Mouse (Mus musculus) adrenal gland, postnatal 36 days (tissue): ENCODE measurements around the gene Rsph10b. TPM values are rescaled to one million over a fixed set of nuclear protein-coding genes. Genes with fewer than 3 reads are reported as not detected.

Experiments used
- DNase-seq, 2 experiments: peaks; one replicate each; pipeline ENCODE4 v3.0.0; 2021; ENCODE audit warnings: mixed read lengths in 1 of 2
- long read RNA-seq, 2 experiments: library from polyadenylated mRNA; stranded (forward); transcript quantifications; one replicate each; pipeline ENCODE4 v2.0.0; 2021; ENCODE audit warnings: borderline sequencing depth in 2 of 2
- total RNA-seq, 2 experiments: library from RNA; stranded (reverse); gene quantifications; 2 replicates each; pipeline ENCODE4 v1.2.3; 2021

The Rsph10b gene
- 1 to 10 TPM; 1.8 to 8.8 TPM for total RNA-seq
- long read RNA-seq, experiment 1, partial matches to known transcripts = 2 of 5 reads
- long read RNA-seq, experiment 1, other reads (novel, unspliced or antisense) = 3 of 5 reads
- long read RNA-seq, experiment 2 = 0 reads

GRCm38 (mm10) chr5:143932831-143933230 lies at the start of gene Rsph10b:
Rsph10b (plus strand) TSS chr5:143933035.
- peak; percentile 43 to 59 for DNase-seq

GRCm38 (mm10) chr5:143885274-143885673 lies 47.6 kb upstream of the Rsph10b start:
- no peak for DNase-seq

DNA sequence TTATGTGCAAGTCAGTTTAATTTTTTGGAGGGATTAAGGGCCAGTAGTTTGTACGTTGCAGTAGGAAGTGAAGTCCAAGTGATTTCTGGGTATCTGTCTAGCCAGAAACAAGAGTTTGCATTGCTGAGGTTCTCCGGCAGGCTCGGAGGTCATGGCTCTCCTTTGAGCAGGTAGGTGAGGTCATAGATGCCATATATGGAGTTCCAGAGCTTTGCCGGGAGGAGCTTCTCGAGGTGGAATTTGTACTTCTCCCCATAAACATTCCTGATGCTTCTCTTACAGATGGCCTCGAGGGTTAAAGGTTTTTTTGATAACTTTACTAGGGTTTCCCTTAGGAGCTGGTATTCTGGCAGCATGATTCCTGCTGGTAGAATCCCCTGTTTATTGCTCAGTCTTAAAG lies 42.1 kb upstream of the Rsph10b start:
- no peak for DNase-seq

- no peak for DNase-seq
Observed at GRCm38 (mm10) chr5:143892255-143892886, 40.5 kb upstream of the Rsph10b start.

DNA sequence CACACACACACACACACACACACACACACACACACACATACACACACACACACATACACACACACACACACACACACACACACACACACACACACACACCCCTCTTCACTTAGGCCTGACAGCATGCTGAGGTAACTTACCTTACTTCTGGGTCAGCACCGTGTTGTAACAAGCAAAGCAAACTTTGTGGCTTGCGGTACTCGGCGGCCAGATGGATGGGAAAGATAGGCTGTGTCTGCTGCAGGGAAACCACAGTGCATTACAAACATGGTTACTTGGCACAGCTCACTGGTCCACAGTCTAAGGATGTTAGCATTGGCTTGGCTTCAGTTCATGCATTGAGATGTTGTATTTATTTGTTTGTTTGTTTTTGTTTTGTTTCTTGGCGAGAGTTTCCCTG lies 39.4 kb upstream of the Rsph10b start:
- no peak for DNase-seq

DNA sequence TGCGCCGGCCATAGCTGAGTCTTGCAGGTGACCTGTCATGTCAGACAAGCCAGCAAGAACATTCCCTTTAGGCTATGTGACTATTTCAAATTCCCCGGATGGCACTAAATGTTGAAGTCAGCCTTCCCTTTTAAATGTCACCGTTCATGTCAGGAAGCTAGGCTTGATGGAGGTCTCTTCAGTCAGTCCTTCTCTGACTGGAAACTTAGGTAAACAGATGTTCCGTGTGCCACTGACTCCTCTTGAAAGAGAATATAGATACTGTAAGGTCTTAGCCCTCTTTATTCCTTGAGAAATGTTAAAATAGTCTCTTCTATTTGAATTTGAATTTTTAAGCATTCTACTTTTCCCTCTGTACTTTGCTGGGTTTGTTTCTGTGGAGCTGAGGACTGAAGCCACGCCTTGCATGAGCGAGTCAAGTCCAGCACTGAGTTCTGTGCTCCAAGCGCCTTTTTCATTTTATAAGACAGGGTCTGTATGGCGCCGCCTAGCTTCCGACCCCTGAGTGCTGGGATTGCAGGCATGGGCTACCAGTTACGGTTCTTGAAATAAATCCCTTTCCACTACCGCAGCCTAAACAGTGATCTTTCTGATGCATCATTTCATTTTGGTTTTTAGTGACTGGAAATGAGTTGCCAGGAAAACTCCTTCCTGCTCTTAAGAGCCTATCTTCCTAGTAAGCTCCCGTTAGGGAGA lies 35.1 kb upstream of the Rsph10b start, which contains the start of gene Ankrd61:
TSS of gene Ankrd61 (minus strand) at position 51 of the 696 bp plus-strand sequence.
- DNase-seq = no peak

GRCm38 (mm10) chr5:143902111-143902510 lies 30.7 kb upstream of the Rsph10b start:
- no peak for DNase-seq

DNA sequence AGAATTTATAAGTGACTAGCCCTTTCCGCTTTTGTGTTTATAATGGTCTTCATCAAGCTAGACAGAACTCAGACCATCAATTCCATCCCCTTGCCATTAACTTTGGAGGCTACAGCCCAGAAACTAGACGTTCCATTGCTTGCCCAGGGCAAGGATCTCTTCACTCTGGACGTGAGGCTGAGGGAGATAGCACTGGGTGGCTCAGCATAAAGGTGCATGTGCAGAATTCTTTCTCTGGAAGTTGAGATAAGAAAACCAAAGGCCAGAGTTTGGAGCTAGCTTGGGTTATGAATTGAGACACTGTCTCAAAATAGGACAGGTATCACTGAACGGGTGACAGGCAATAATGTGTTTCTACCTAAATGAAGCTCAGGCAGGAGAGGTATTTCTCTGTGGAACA lies 29.0 kb upstream of the Rsph10b start:
- DNase-seq = no peak

DNA sequence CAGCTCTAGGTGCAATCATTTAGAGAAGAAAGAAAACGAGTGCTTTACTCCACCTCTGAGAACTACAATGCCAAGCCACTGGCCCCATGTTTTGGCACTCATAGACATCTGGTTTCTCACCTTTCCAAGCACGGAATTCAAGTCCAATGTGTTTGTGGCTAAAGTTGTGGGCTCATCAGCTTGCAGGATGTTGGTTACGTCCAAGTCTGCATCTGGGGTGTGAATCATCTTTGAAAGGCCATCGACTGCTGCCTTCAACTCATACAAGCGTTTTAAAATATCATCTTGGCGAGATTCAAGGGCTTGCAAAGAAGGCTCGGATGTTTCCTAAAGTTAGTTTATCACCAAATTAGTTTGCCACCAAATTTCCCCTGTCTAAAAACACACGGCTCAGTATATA lies 26.4 kb upstream of the Rsph10b start:
- no peak for DNase-seq

DNA sequence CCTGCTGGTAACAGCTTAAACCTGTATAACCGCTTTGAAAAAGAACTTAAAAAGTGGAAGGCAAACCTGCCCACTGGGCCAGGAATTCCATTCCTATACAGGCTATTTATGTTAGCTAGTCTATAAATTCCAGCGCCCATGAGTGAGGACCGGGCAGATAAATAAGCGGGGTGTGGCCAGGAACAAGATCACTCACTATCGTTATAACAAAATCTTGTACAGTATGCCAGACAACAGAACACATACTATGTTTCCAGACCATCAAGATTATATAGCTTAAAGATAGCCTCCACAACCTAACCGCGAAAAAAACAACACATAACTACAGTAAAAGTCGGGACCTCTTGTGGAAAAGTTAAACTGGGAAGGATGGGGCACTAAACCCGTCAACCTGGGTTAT lies 23.9 kb upstream of the Rsph10b start:
- DNase-seq = no peak

DNA sequence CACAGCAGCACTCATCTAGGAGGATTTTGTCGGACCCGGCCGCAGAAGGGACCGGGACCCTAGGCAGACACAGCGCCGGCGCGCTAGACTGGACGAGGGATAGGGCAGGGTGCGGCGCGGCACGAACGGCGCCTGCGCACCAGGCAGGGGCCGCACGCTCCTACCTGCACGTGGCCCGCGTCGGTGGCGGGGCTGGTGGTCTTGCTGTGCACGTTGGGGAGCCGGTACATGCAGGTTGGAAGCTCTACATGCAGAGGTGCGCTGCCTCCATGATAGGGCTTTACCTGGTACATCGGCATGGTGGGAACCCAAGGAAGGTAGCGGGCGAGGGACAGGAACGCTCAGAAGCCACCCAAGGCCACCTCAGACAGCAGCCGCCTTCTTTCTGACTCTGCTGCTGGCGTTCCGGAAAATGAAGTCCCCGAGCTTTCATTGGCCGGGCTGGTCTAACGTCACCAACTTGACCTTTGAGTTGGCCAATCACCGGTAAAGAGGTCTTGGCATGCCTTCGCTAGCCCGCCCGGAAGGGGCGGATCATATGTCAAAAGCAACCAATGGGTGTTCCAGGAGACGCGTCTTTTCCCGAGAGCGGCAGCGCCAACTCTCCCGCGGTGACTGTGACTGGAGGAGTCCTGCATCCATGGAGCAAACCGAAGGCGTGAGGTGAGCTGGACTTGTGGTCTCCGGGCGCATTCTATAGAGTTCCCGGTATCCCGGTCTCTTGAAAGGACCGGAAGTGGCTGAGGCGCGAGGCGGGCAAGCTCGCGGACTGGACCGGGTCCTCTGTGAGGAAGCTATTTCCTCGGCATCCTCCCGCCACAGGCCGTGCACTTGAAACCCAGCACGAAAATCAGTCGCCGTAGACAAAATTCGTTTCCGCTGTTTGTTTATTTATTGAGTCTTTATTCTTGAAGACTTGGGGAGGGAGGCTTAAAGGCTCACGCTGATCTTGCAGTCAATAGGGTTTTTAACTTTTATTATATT lies 23.1 kb upstream of the Rsph10b start, which contains the start of the genes Aimp2 and Pms2:
TSS of gene Aimp2 (minus strand) at position 431 of the 984 bp plus-strand sequence.
TSS of gene Pms2 (plus strand) at position 548 of the 984 bp plus-strand sequence.
- DNase-seq = peak; percentile 96

DNA sequence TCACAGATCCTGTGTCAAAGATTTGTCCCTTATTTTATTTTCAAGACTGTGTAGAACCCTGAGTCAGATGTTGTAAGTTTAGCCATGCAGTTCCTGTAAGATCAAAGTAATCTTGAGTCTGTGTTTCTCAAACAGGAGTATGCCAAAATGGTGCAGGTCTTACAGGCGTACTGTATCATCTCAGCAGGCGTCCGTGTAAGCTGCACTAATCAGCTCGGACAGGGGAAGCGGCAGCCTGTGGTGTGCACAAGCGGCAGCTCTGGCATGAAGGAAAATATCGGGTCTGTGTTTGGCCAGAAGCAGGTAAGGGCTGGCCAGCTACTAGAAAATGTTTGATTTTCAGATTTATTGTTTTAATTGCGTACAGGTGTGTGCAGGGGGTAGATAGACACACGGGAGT lies 16.6 kb upstream of the Rsph10b start:
- DNase-seq = no peak

DNA sequence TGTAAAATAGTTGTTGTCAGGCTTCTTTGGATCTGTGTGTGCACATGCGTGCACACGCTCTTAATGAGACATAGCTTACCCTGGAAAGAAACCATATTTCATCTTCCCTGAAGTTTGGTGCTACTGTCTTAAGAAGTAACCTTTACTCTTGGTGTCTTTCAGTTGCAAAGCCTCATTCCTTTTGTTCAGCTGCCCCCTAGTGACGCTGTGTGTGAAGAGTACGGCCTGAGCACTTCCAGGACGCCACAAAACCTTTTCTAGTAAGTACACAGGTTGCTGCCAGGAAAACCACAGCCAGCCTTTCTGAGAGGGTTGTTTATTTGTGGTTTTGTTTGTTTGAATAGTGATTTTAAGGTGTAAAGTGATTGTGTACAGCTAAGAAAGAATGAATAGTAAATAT lies 15.4 kb upstream of the Rsph10b start:
- DNase-seq = peak; percentile 67 to 81

GRCm38 (mm10) chr5:143918120-143918519 lies 14.7 kb upstream of the Rsph10b start:
- no peak for DNase-seq

DNA sequence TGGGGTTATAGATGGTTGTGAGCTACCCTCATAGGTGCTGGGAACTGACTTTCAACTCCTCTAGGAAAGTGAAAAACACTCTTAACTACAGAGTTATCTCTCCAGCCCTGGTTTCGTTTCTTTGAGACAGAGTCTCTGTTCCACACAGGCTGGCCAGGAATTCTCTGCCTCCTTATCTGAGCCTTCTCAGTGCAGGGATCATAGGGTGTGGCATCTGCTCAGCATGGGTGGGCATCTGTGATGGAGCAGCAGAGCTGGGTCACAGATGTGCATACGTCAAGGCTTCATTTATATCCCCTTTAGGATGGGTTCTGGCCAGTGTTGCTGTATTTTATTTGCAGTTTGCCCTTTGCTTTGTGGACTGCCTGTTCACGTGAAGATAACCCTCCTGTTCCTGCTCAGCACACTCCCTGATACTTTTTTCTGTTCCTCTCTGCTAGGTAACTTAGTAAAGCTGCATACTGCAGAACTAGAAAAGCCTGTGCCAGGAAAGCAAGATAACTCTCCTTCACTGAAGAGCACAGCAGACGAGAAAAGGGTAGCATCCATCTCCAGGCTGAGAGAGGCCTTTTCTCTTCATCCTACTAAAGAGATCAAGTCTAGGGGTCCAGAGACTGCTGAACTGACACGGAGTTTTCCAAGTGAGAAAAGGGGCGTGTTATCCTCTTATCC lies 7.9 kb upstream of the Rsph10b start:
- DNase-seq = no peak

DNA sequence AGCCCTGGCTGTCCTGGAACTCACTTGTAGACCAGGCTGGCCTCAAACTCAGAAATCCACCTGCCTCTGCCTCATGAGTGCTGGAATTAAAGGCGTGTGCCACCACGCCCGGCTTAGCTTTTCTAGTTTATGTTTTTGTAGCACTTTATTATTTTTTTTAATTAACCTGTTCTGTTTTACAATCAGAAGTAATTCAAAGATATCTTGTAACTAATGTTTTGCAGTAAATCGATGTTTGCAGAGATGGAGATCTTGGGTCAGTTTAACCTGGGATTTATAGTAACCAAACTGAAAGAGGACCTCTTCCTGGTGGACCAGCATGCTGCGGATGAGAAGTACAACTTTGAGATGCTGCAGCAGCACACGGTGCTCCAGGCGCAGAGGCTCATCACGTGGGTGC lies 5.0 kb upstream of the Rsph10b start, which contains the start of gene Gm42421:
TSS of gene Gm42421 (plus strand) at position 301 of the 400 bp plus-strand sequence.
- no peak for DNase-seq

DNA sequence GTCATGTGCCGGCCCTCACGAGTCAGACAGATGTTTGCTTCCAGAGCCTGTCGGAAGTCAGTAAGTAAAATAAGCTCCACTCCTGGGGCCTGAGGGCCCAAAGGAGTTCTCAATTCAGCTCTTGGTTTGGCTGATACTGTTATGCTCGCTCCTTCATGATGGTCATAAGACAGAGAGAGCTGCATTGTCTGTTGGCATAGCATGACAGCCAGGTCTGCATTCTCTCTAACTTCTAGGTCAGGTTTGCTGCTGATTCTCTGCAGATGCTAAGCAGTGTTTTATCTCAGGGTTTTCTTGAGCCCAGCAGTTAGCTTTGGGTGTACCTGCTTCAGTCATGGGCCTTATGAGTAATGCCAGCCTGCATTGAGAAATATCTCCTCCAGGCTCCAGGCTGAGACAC lies 3.5 kb upstream of the Rsph10b start:
- DNase-seq = no peak

DNA sequence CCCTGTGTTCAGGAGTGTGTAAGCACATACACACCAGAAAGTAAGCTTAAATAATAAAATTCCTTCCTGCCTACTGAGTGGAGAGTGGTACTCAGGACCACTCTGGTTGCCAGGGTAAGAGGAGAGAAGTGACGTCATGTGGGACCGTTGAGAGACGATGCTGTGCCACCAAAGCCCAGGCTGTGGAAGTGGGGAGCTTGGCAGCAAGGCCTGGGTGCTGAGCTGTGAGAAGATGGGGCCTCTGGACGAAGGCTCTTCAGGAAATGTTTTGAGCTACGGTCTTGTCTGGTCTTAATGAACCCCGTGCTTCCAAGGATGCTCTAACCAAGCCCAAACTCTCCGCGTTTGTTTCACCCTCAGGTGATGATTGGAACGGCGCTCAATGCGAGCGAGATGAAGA lies 2.2 kb upstream of the Rsph10b start:
- DNase-seq = no peak

GRCm38 (mm10) chr5:143931863-143932580 lies 813 bp upstream of the Rsph10b start:
- no peak for DNase-seq

- DNase-seq = no peak
Observed at GRCm38 (mm10) chr5:143933414-143933813, 579 bp downstream of the Rsph10b start.

GRCm38 (mm10) chr5:143933875-143934274 lies 1.0 kb downstream of the Rsph10b start:
- DNase-seq = no peak
